Mouse (Mus musculus) E14TG2a.4 (cell line): Measurements from ENCODE around the gene Ryr1.

ENCODE experiments used
- CTCF ChIP-seq: conservative IDR thresholded peaks from 2 replicates; pipeline ENCODE4 v1.5.1; 2014; ENCODE audit warnings: low read length
- NANOG ChIP-seq: IDR thresholded peaks from 2 replicates; pipeline ENCODE4 v1.6.1; 2014; ENCODE audit warnings: borderline replicate concordance, low read length, mixed read lengths
- POU5F1 ChIP-seq: IDR thresholded peaks from 2 replicates; pipeline ENCODE4 v1.6.1; 2014; ENCODE audit warnings: low read length, borderline replicate concordance

GRCm38 (mm10) chr7:28992997-28993396, 132.0 kb downstream of the Ryr1 start:
- TF ChIP-seq CTCF: no peak
- no peak for TF ChIP-seq NANOG
- TF ChIP-seq POU5F1: no peak
